Mouse (Mus musculus) E14TG2a.4 (cell line): ENCODE measurements at regions not wholly inside any gene's neighbourhood (a gene's known extent, or its start where the extent isn't known, plus 50 kb on each side); places are given as distances from the start of the nearest gene placed in this dataset.

Experiments used
- CTCF ChIP-seq: conservative IDR thresholded peaks from 2 replicates; pipeline ENCODE4 v1.5.1; 2014; ENCODE audit warnings: low read length
- POU5F1 ChIP-seq: IDR thresholded peaks from 2 replicates; pipeline ENCODE4 v1.6.1; 2014; ENCODE audit warnings: low read length, borderline replicate concordance

GRCm38 (mm10) chr8:88428560-88428959 is 66.6 kb upstream of the Brd7 start:
- TF ChIP-seq CTCF (no peak), POU5F1 (no peak)
